Mouse (Mus musculus): ENCODE measurements around the gene Zfp433. TPM values are rescaled to one million over a fixed set of nuclear protein-coding genes. Genes with fewer than 3 reads are reported as not detected.
"Not testable (repeated sequence)": the region's sequence is repeated elsewhere in the genome, so short reads cannot be mapped to it uniquely, and the experiment has no call there.

Zfp433 gene
- polyA plus RNA-seq (2014; fragmentation: Nextera tagmentation; extraction: Ambion mirVana), result 18.9 and 19.8 TPM in 2 replicates

GRCm38 (mm10) chr10:81704531-81705301 lies at the start of gene Zfp433:
Gene Zfp433, plus strand, starts transcription at chr10:81704825.
- not testable (repeated sequence) for H3K36me3 ChIP-seq (ENCODE audit: control insufficient read depth, insufficient read depth, low read length); H3K27me3 ChIP-seq (ENCODE audit: control insufficient read depth, insufficient read depth, low read length); H3K9me3 ChIP-seq (ENCODE audit: control insufficient read depth, low read length); H3K4me1 ChIP-seq (ENCODE audit: control insufficient read depth, insufficient read depth, low read length); H3K9ac ChIP-seq (ENCODE audit: low read depth, low read length); H3K27ac ChIP-seq (ENCODE audit: low read depth, low read length); H3K4me2 ChIP-seq (replicated peaks; ENCODE audit: low read depth, low read length); H3K4me3 ChIP-seq (ENCODE audit: low read length)
- peak; percentile 100 for ATAC-seq (ENCODE audit: low FRiP score, low TSS enrichment)
- WGBS, result no CpG with 5 or more reads among the region's 46 CpGs

- Histone ChIP-seq H3K27ac (ENCODE audit: low read depth, low read length) (no peak overlapping the region), H3K9ac (ENCODE audit: low read depth, low read length) (no peak overlapping the region), H3K36me3 (ENCODE audit: control insufficient read depth, insufficient read depth, low read length) (no peaks in the 10 kb centered on the region; the same call in 1 of the 2 replicates), H3K4me1 (ENCODE audit: control insufficient read depth, insufficient read depth, low read length) (0 out of 2 replicates have a peak, but pooled peaks cover under 1% of the 10 kb centered on the region), H3K4me2 (replicated peaks; ENCODE audit: low read depth, low read length) (no peak overlapping the region), H3K27me3 (ENCODE audit: control insufficient read depth, insufficient read depth, low read length) (no peaks in the 10 kb centered on the region), H3K9me3 (ENCODE audit: control insufficient read depth, low read length) (peaks cover 46% of the 10 kb centered on the region), H3K4me3 (ENCODE audit: low read length) (no peak overlapping the region)
- ATAC-seq (ENCODE audit: low FRiP score, low TSS enrichment), result no peak
- WGBS, result 94% methylated on average over 10 of the region's 10 CpGs
Measured at GRCm38 (mm10) chr10:81655178-81655577, 49.4 kb upstream of the Zfp433 start.

GRCm38 (mm10) chr10:81656174-81656573 lies 48.5 kb upstream of the Zfp433 start:
- H3K4me2 ChIP-seq (replicated peaks; ENCODE audit: low read depth, low read length), result no peak overlapping the region
- no peak overlapping the region for H3K4me3 ChIP-seq (ENCODE audit: low read length)
- WGBS, result 100% methylated on average over 2 of the region's 2 CpGs
- no peaks in the 10 kb centered on the region for H3K27me3 ChIP-seq (ENCODE audit: control insufficient read depth, insufficient read depth, low read length)
- H3K36me3 ChIP-seq (ENCODE audit: control insufficient read depth, insufficient read depth, low read length), result no peaks in the 10 kb centered on the region; the same call in 1 of the 2 replicates
- no peaks in the 10 kb centered on the region for H3K4me1 ChIP-seq (ENCODE audit: control insufficient read depth, insufficient read depth, low read length)
- no peak for ATAC-seq (ENCODE audit: low FRiP score, low TSS enrichment)
- H3K9ac ChIP-seq (ENCODE audit: low read depth, low read length), result no peak overlapping the region
- H3K27ac ChIP-seq (ENCODE audit: low read depth, low read length), result no peak overlapping the region
- H3K9me3 ChIP-seq (ENCODE audit: control insufficient read depth, low read length), result peaks cover 43% of the 10 kb centered on the region; the same call in 1 of the 2 replicates

- H3K27ac ChIP-seq (ENCODE audit: low read depth, low read length); H3K9me3 ChIP-seq (ENCODE audit: control insufficient read depth, low read length); H3K9ac ChIP-seq (ENCODE audit: low read depth, low read length); H3K4me3 ChIP-seq (ENCODE audit: low read length); H3K36me3 ChIP-seq (ENCODE audit: control insufficient read depth, insufficient read depth, low read length); H3K4me2 ChIP-seq (replicated peaks; ENCODE audit: low read depth, low read length); H3K27me3 ChIP-seq (ENCODE audit: control insufficient read depth, insufficient read depth, low read length); H3K4me1 ChIP-seq (ENCODE audit: control insufficient read depth, insufficient read depth, low read length): not testable (repeated sequence)
- WGBS, result no CpG with 5 or more reads among the region's 18 CpGs
- 0 out of 2 replicates have a peak, but pooled peaks have one; percentile 60 for ATAC-seq (ENCODE audit: low FRiP score, low TSS enrichment)
Measured at GRCm38 (mm10) chr10:81687114-81687513, 17.5 kb upstream of the Zfp433 start.

GRCm38 (mm10) chr10:81770506-81771403 lies 66.1 kb downstream of the Zfp433 start, which contains the start of gene Gm3055:
Gene Gm3055, minus strand, starts transcription at chr10:81771161.
- not testable (repeated sequence) for H3K9ac ChIP-seq (ENCODE audit: low read depth, low read length); H3K36me3 ChIP-seq (ENCODE audit: control insufficient read depth, insufficient read depth, low read length); H3K27ac ChIP-seq (ENCODE audit: low read depth, low read length); H3K27me3 ChIP-seq (ENCODE audit: control insufficient read depth, insufficient read depth, low read length); H3K4me2 ChIP-seq (replicated peaks; ENCODE audit: low read depth, low read length); H3K4me1 ChIP-seq (ENCODE audit: control insufficient read depth, insufficient read depth, low read length); H3K9me3 ChIP-seq (ENCODE audit: control insufficient read depth, low read length); H3K4me3 ChIP-seq (ENCODE audit: low read length)
- ATAC-seq (ENCODE audit: low FRiP score, low TSS enrichment), result peak; percentile 99
- WGBS, result no CpG with 5 or more reads among the region's 43 CpGs

- H3K27ac ChIP-seq (ENCODE audit: low read depth, low read length); H3K4me2 ChIP-seq (replicated peaks; ENCODE audit: low read depth, low read length); H3K9ac ChIP-seq (ENCODE audit: low read depth, low read length); H3K4me1 ChIP-seq (ENCODE audit: control insufficient read depth, insufficient read depth, low read length); H3K36me3 ChIP-seq (ENCODE audit: control insufficient read depth, insufficient read depth, low read length); H3K27me3 ChIP-seq (ENCODE audit: control insufficient read depth, insufficient read depth, low read length); H3K4me3 ChIP-seq (ENCODE audit: low read length); H3K9me3 ChIP-seq (ENCODE audit: control insufficient read depth, low read length): not testable (repeated sequence)
- peak; percentile 41 for ATAC-seq (ENCODE audit: low FRiP score, low TSS enrichment)
- no CpG with 5 or more reads among the region's 3 CpGs for WGBS
Measured at GRCm38 (mm10) chr10:81771404-81771777, 66.8 kb downstream of the Zfp433 start.

Other genes starting within 250 kb of the Zfp433 start
- 47.3 and 59.0 TPM in 2 replicates for gene Nfic, start 249.2 kb upstream of the Zfp433 start, polyA plus RNA-seq (2014; fragmentation: Nextera tagmentation; extraction: Ambion mirVana)
- 0.28 and 0.36 TPM in 2 replicates for gene Celf5, start 222.1 kb upstream of the Zfp433 start, polyA plus RNA-seq (2014; fragmentation: Nextera tagmentation; extraction: Ambion mirVana)
- gene Ncln, start 208.4 kb upstream of the Zfp433 start, polyA plus RNA-seq (2014; fragmentation: Nextera tagmentation; extraction: Ambion mirVana), result 59.1 and 76.6 TPM in 2 replicates
- 0.41 and 0.54 TPM in 2 replicates for gene S1pr4, start 204.7 kb upstream of the Zfp433 start, polyA plus RNA-seq (2014; fragmentation: Nextera tagmentation; extraction: Ambion mirVana)
- 0.23 and 0.60 TPM in 2 replicates for gene Gna15, start 180.6 kb upstream of the Zfp433 start, polyA plus RNA-seq (2014; fragmentation: Nextera tagmentation; extraction: Ambion mirVana)
- gene Gna11, start 159.6 kb upstream of the Zfp433 start, polyA plus RNA-seq (2014; fragmentation: Nextera tagmentation; extraction: Ambion mirVana), result 77.7 and 89.2 TPM in 2 replicates
- 408 and 609 TPM in 2 replicates for gene Aes, start 145.3 kb upstream of the Zfp433 start, polyA plus RNA-seq (2014; fragmentation: Nextera tagmentation; extraction: Ambion mirVana)
- gene Tle2, start 130.3 kb upstream of the Zfp433 start, polyA plus RNA-seq (2014; fragmentation: Nextera tagmentation; extraction: Ambion mirVana), result 29.3 and 30.4 TPM in 2 replicates
- gene Tle6, start 103.8 kb upstream of the Zfp433 start, polyA plus RNA-seq (2014; fragmentation: Nextera tagmentation; extraction: Ambion mirVana), result 12.6 and 15.5 TPM in 2 replicates
- gene BC025920, start 98.6 kb upstream of the Zfp433 start, polyA plus RNA-seq (2014; fragmentation: Nextera tagmentation; extraction: Ambion mirVana), result 0.84 and 0.86 TPM in 2 replicates
- gene Sirt6, start 77.0 kb upstream of the Zfp433 start, polyA plus RNA-seq (2014; fragmentation: Nextera tagmentation; extraction: Ambion mirVana), result 39.9 and 40.7 TPM in 2 replicates
- gene Ankrd24, start 76.3 kb upstream of the Zfp433 start, polyA plus RNA-seq (2014; fragmentation: Nextera tagmentation; extraction: Ambion mirVana), result 11.3 and 18.5 TPM in 2 replicates
- 5.3 and 6.4 TPM in 2 replicates for gene Gm10778, start 55.8 kb upstream of the Zfp433 start, polyA plus RNA-seq (2014; fragmentation: Nextera tagmentation; extraction: Ambion mirVana)
- gene Gm3055, start 66.3 kb downstream of the Zfp433 start, polyA plus RNA-seq (2014; fragmentation: Nextera tagmentation; extraction: Ambion mirVana), result 13.6 TPM in 2 replicates
- gene Gm4767, start 107.4 kb downstream of the Zfp433 start, polyA plus RNA-seq (2014; fragmentation: Nextera tagmentation; extraction: Ambion mirVana), result 3.3 and 4.7 TPM in 2 replicates
- 12.2 and 13.0 TPM in 2 replicates for gene Gm32687, start 159.1 kb downstream of the Zfp433 start, polyA plus RNA-seq (2014; fragmentation: Nextera tagmentation; extraction: Ambion mirVana)
- gene Zfp781, start 225.7 kb downstream of the Zfp433 start, polyA plus RNA-seq (2014; fragmentation: Nextera tagmentation; extraction: Ambion mirVana), result 6.2 and 8.0 TPM in 2 replicates

All from kidney, embryonic 14.5 days (tissue).